Mouse (Mus musculus): ENCODE data around the gene Bcl10.
"Not testable (repeated sequence)": the region's sequence is repeated elsewhere in the genome, so short reads cannot be mapped to it uniquely, and the experiment has no call there.

Gene Bcl10

GRCm38 (mm10) chr3:145951287-145952165, 28.9 kb downstream of the Bcl10 start:
- no peak for DNase-seq

DNA sequence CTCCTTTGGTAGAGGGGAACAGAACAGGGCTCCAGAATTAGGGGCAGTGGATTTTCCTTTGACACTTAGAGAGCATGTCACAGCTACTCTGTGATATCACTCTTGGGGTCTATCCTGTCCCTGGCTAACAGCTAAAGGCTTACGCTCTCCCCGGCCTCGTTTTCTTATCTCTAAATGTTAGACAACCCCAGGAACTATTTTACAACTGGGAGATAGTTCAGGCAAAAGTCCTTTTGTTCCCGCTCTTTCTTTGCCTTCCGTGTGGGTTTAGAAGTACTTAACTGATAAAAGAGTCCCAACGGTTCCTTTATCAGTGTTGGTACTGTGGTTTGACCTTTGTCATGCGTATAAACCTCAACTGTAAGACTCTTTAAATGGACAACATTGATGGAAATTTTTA, 30.3 kb downstream of the Bcl10 start:
- DNase-seq, result no peak

DNA sequence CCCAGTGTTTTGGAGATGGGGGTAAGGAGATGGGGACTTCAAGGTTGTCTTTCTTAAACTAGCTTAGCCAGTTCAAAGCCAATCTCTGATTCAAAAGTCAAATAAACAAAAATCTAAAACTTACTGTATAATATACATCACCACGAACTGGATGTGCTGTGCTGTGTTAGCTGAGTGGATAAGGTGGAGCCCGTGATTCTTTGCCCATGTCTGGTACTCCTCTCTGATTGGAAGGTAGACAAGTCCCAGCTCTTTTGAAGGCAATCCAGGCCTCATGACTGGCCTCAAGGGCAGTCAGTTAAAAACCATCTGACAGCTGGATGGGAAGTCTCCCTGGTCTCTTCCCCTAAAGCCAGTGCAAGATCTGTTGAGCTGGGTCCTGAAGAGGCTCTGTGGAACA, 30.8 kb downstream of the Bcl10 start:
- no peak for DNase-seq

DNA sequence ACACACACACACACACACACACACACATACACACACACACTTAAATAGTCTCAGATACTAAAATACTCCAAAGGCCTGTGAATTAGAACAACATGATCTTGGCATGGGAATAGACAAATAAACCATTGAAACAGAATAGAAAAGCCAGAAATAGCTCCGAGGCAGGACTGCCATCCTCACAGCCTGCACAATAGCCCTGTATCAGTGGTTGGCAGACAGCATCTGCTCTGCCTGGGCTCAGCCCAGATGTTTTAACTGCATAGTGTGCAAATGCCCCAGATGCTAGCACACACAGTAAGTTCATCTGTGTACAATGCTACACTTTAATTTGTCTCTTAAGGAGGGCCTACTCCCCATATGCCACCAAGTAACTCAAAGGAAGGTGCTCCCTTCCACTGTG, 37.2 kb downstream of the Bcl10 start:
- DNase-seq, result no peak

DNA sequence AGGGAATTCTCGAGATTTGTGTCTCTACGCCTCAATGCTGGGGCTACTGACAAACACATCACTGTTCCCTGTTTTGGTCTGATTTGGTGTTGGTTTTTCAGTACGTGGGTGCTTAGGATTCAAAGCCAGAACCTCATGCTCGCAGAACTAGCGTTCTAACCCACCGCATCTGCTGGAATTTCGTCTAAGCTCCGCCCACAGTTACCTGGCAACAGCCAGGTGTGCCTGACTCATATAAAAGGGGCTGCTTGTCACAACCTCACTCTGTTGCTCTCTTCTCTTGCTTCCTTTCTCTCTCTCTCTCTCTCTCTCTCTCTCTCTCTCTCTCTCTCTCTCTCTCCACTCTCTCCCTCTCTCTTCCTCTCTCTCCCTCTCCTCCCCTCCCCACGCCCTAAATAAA, 39.8 kb downstream of the Bcl10 start:
- DNase-seq, result peak; percentile 52

GRCm38 (mm10) chr3:145963101-145964017, 40.8 kb downstream of the Bcl10 start:
- DNase-seq, result peak; percentile 63

- no peak for DNase-seq
Measured at GRCm38 (mm10) chr3:145964018-145964387, 41.4 kb downstream of the Bcl10 start.

DNA sequence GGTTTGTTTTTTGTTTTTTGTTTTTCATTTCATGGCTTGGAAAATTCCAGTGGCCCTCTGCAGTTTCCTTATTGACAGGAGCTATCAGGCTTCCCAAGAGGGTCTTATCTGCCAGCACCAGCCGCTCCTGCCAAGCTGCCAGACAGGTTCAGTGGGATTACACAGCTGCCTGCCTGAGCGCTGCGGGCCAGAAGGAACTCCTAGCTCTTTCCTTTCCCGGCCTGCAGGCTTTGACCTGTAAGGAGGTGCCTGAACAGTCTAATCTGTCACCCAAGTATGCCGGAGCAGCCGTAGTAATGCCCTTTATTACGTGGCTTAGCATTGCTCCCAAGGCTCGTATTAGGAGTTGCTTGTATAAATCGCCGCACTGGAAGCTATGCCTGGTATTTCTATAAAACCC, 41.9 kb downstream of the Bcl10 start:
- peak; percentile 70 for DNase-seq

GRCm38 (mm10) chr3:145965583-145965982, 43.0 kb downstream of the Bcl10 start:
- not testable (repeated sequence) for DNase-seq

GRCm38 (mm10) chr3:145966806-145967205, 44.2 kb downstream of the Bcl10 start:
- DNase-seq, result no peak

- peak; percentile 67 for DNase-seq
Measured at GRCm38 (mm10) chr3:145969031-145969501, 46.5 kb downstream of the Bcl10 start.

DNA sequence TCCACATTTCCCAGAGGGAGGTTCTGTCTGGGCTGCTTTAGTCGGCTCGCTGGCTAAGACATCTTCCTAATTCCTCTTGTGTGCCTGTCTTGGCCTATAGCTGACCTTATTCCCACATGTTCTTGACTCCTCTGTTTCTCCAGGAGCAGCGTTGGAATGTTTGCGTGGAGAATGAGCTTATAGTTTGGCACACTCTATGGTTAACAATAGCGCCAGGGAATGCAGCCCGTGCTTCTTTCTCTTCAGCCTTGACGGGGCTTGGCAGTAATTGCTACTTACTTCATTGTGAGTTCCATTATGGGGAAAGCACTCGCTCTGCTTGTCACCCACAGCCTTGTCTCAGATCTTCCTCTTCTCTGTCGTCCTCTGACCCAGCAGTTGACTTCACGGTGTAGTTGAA, 48.9 kb downstream of the Bcl10 start:
- DNase-seq, result no peak

GRCm38 (mm10) chr3:145974986-145975385, 52.4 kb downstream of the Bcl10 start:
- no peak for DNase-seq

Measured in kidney, postnatal 14 days (tissue).